Mouse (Mus musculus) CH12F3 (cell line): Measurements from ENCODE around the gene Pla2g4f.

Experiments used
- in situ Hi-C: fragments of 300-500 bp; cut with MboI; formaldehyde crosslinking; loops from 2 replicates; pipeline ENCODE4 v1.14.3; 2020; ENCODE audit warnings: low sequenced_read_pairs

Gene Pla2g4f

DNA sequence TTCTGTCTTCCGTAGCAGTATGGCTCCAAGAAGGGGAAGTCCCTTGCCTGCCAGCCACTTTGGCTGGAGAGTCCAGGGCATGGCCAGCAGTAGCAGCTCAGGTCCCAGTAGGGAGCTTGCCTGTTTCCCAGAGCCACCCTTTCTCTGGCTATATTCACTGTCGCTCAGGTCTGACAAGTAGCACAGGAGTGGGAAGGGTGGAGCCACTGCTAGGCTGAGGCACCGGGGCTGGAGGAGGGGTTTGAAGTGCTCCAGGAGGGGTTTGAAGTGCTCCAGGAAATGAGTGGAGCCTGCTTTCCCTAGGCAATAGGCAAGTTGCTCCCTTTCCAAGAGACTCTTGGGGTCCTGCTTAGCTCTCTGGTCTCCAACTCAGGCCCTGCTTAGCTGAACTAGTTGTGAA is at the start of gene Pla2g4f:
TSS of gene Pla2g4f (minus strand) at position 190 of the 400 bp plus-strand sequence.
- in situ Hi-C loops, result no loop called here

DNA sequence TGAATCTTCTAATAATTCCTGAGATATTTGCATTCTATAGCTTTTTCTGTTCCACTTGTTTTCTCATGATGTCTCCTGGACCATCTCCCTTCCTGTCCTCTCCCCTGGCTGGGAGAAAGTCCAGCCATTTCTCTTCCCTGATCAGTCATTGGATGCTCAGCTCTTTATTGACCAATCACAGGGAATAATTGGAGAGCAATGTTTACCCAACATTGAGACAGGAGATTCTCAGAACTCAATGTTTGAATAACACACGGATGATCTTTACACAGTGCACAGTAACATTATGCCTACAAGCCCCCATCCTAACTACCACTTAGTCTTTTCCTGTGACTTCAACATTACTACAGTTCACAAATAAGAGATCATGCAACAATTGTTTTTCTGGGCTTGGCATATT is 46.5 kb upstream of the Pla2g4f start:
- in situ Hi-C loops, result no loop called here

DNA sequence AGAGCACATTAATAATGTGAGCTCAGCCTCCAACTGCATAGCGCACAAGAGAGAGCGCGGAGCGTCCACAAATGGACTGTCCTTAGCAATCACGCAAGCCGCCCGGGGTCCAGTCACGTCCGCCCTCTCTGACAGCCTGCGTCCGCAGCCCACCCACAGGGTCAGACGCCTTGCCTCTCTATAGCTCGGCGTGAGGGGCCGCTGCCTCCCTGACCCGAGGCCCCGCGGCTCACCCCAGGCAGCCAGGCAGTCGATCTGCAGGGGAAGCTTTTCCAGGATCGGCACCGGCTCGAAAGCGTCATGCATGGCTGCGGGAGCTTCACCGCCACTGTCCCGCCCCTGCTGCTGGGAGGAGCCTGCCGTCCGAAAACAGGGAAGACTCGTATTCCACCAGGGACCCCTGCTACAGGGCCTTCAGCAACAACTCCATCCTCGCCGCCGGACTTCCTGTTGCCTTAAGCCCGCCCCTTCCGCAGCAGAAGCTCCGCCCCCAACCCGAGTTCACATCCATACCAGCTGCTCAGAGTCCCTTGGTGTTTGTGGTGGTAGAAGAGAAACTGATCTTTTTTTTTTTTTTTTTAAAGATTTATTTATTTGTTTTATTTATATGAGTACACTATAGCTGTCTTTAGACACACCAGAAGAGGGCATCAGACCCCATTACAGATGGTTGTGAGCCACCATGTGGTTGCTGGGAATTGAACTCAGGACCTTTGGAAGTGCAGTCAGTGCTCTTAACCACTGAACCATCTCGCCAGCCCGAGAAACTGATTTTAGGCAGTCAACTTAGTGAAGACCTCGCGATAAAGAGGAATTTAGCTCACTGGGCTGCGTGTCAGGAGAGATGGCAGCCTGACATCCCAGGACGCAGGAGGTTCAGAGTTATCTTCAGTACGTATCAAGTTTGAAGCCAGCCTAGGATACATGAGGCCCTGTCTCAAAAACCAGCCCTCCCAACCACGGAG is 39.0 kb upstream of the Pla2g4f start, which contains the start of gene Vps39:
TSS of gene Vps39 (minus strand) at position 456 of the 965 bp plus-strand sequence.
- in situ Hi-C loops, result no loop called here

DNA sequence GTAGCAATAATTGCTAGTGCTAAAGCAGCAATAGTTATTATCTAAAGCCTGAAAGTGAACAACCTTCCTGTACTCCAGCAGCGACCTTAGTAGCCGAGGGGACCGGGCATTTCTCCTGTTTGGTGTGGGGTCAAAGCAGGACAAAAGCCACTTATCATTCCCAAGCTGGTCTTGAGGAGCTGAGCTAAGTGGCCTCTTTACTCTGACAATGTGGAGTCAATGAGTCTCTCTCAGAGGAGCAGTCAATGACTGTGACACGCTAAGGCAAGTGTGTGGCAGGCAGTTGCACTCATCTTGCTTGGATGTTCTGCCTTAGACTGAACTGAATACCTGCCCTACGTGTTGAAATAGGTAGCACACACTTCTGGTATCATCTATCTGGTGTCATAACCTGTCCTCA is 37.4 kb upstream of the Pla2g4f start:
- in situ Hi-C loops, result no loop called here

DNA sequence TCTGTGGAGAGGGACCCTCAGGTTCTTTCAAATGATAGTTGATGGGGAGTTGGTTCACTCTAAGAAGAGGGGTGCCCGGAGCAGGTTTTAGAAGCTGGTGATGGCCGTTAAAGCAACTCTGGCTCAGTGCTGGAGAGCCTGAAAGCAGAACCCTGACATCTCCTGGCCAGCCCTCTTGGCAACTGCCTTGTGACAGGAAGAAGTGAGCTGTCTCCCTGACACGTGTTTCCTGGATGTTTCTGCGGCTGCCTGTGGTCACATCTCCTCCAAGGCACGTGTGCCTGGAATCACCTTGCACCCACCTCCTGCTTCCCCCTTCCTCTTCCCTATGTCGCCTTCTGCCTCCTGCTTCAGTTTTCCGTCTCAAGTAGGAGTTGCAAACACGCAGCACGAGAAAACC is 34.2 kb upstream of the Pla2g4f start:
- in situ Hi-C loops, result no loop called here

DNA sequence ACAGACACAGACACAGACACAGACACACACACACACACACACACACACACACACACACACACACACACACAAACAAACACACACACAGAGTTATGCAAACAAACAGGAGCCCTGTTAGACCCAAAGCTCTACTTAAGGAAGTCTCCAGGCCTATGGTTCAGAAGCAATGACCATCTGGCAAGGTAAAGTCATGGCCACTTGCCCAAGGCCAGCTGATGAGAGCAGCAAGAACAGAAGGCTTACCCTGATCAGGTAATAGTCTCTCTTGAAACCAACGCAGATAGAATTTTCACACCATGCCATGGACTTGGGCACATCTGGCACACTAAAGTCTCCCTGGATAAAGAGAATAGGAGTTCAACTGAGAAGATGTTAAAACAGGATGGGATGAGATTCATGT is 27.8 kb upstream of the Pla2g4f start:
- in situ Hi-C loops, result no loop called here

DNA sequence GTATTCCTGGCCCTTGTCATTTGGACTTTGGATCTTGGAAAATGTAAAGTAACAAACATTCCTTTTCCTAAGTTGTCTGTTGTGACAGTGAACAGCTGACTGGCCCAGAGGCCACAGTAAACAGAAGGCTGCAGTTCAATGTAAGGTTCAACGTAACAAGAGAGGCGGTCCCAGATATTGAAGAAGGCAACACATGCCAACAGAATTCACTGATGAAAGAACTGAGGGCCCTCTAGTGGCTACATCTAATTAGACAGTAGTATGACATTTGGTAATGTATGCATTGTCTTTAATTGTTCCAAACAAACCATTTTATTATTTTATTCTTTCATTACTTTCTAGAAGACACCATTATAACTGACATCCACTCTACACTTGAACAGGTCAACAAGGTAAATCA is 23.9 kb upstream of the Pla2g4f start:
- in situ Hi-C loops, result no loop called here

DNA sequence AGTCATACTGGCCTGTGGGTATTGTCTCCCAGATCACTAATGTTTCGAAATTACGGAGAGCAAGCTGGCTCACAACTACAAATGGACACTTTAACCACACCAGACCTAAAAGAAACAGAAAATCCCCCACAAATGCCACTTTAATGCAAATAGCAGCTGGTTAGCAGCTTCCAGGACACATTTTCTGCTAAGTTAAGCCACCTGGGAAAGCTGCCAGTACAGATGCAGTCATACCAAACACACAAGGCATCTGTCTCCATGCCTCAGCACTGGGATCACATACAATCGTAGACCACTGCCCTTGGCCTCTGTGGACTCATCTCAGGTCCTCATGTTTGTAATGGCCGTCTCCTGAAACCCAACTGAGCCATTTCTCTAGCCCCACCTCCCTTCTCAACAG is 17.6 kb upstream of the Pla2g4f start:
- in situ Hi-C loops, result no loop called here

DNA sequence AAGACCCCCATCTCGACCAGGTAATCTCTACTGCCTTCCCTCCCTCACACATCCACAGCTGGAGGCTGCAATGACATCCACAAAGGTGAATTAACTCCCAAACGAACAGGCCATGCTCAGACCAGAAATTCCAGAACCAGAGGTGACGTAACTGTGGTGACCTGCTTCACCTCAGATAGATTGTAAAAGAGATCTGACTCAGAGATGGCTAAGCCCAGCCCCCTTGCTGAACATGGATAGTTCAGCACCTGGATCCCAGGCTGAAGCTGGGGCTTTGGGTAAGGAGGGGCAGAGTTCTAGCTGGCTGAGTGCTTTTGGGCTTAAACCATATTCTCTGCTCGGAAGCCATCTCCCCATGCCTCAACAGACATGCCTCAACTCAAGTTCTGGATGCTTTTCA is 1.1 kb upstream of the Pla2g4f start:
- in situ Hi-C loops, result no loop called here

DNA sequence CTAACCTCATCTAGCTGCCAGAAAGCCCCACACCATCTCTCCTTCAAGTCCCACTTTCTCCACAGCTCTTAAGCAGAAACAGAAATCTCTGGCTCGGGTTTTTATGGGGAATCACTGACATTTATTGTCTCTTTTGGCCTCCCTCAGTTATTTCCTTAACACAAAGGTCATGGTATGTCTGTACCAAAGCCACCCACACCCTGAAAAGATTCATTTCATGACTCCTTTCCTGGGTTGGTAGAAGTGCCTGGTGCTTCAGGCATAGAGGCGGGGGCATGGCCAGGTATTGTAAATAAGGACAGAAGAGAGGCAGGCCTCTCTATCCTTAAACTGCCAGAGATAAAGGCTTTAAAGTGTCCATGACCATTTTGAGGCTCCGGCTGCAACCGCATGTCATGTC is 522 bp upstream of the Pla2g4f start:
- in situ Hi-C loops, result no loop called here

DNA sequence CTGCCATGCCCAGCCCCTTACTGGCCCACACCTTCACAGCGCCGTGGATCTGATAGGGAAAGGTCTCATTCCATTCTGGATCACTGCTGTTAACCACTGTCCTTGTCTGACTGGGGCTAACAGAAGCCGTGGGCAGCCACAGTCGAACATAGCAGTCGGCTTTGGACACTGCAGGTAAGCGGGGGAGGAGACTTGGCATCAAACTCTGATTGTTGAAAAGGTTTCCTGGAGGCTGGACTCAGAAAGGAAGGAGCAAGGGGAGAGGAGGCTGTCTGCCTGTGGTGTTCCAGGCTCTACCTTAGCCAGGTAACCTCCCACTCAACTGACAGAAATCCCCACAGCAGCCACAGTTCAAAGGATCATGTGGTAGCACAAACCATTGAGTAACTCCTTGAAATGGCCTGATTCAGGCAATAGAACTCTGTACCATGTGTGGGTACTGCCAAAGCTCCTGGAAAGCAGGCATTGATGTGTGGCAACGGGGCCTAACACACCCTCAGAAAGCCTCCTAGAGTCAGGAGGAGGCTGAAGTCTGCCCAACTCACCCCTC is 1.6 kb downstream of the Pla2g4f start:
- in situ Hi-C loops, result no loop called here

DNA sequence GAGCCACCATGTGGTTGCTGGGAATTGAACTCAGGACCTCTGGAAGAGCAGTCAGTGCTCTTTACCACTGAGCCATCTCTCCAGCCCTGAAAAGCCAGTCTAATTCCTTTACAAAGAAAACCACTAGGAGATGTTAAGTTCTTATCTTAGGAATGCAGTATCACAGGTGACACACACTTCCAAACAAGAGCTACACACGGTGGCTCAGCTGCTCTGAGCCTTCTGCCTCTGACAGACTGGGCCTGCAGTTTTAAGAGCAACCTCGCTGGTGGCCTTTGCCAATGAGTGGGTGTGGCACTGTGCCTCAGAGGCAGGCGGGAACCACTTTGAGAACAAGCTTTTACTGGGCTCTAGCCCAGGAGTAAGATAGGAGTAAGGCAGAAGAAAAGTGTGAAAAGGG is 9.9 kb downstream of the Pla2g4f start:
- in situ Hi-C loops, result no loop called here

DNA sequence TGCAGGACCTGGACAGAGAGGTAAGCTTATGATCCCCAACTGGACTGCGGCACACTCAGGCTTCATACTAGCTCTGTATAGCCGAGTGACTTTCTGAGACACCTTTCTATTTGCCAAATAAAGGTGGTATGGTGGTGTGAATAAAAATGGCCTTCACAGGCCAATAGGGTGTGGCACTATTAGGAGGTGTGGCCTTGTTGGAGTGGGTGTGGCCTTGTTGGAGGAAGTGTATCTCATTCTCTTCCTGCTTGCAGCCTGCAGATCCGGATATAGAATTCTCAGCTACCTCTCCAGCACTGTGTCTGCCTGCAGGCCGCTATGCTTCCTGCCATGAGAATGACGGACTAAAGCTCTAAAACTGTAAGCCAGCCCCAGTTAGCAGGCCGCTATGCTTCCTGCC is 12.9 kb downstream of the Pla2g4f start:
- in situ Hi-C loops, result no loop called here

DNA sequence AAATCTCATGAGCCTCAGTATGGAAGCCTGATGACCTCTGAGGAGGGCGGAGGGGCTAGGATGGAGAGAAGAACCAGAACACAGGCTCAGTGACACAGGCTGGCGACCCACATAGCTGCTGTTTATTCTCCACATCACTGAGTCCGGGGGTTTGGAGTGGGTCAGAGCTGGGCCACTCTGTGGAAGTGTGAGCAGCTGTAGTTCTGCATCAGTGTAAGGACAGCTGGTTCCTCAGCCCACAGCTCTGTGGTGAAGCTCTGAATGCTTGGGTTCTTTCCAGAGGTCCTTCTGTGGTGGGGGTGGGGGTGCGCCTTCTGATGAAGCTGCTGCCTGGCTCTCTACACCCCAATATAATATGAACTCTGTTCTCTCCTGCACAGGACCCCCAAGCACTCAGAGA is 14.1 kb downstream of the Pla2g4f start:
- in situ Hi-C loops, result no loop called here

DNA sequence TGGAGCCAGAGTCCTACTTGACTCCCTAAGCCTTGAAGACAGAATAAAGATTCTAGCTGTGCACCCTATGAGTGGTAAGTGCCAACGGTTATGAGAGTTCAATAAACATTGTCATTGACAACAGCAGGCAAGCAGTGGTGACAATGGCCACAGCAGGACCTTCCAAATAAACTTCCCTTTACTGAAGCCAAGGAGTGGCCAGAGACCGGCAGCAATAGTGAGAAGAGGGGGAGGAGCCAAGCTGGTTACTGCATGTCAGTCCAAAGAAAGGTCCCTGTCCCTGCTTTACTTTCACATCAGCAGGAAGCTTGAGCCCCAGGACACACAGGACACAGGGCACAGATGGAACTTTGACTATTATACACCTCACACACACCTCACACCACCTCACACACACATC is 17.8 kb downstream of the Pla2g4f start:
- in situ Hi-C loops, result no loop called here

DNA sequence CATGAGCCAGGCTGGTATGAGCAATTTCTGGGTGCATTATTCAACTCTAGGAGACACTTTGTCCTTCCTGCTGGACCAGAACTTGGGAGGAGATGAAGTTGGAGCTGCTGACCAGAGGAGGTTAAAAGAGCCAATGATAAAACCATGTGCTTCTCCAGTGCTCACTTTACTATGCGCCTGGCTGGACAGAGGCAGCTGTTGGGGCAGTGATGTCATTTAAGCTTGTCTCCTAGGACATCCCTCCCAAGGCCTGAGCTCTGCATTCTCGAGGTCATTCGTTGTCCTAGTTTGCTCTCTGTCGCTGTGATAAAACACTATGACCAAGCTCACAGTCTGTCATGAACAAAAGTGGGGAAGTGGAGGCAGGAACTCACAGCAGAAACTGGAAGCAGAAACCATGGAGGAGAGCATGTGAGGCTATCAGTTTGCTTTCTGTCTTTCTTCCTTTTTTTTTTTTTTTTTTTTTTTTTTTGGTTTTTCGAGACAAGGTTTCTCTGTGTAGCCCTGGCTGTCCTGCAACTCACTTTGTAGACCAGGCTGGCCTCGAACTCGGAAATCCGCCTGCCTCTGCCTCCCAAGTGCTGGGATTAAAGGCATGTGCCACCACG is 22.4 kb downstream of the Pla2g4f start:
- in situ Hi-C loops, result no loop called here

DNA sequence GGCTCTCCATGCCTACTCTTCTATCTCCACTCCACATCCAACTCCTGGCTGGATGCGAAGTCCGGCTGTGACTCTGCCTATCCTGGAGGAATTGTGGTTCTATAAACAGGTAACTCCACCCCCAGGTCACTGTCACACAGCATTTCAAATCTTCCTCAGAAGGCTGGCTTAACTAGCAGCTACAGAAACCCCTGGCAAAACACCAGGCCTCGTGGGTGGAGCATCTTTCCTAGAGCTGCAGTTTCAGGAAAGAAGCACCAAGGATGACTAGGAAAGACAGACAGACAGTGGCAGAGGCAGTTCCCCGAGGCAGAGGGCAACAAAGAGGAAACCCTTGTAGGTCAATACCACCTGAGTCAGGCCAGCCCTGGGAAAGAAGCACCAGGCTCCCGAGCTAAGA is 25.0 kb downstream of the Pla2g4f start, which contains the start of gene Pla2g4d:
TSS of gene Pla2g4d (minus strand) at position 203 of the 400 bp plus-strand sequence.
- in situ Hi-C loops, result loop anchor here (10.0 kb wide), 1 partner anchor 204 kb away; no protein-coding TSS in a partner anchor

DNA sequence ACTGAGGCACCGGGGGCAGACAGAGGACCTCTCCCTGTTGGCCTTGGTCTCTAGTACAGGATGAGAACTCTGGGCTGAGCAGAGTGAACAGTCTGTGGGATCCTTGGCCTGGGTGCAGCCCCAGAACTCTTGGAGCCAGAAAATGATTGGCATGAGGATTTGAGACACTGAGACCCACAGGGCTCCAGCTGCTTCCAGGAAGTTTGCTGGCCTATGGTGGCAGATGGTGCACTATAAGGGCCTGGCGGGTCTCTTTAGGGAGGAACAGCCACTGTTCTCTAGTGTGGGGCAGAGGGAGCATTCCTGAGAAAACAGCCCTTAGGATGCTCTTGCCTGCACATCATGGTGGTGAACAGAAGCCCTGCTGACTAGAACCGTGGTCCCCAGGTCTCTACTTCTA is 25.6 kb downstream of the Pla2g4f start:
- in situ Hi-C loops, result loop anchor here (10.0 kb wide), 1 partner anchor 204 kb away; no protein-coding TSS in a partner anchor

DNA sequence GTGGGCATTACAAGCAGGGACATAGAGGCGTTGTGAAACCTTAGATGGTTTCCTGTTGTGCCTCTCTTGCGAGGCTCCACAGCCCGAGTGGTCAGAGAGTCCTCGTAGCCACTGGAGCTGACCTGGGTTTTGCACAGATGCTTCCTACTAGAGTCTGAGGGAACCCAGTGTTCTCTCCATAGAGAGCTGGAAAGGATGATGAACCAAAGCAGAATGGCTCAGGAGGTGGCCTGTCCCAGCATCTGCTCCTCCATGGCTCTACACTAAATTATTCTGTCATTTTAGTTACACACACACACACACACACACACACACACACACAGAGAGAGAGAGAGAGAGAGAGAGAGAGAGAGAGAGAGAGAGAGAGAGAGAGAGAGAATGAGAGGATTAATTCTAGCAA is 28.3 kb downstream of the Pla2g4f start:
- in situ Hi-C loops, result loop anchor here (10.0 kb wide), 1 partner anchor 201 kb away; no protein-coding TSS in a partner anchor

DNA sequence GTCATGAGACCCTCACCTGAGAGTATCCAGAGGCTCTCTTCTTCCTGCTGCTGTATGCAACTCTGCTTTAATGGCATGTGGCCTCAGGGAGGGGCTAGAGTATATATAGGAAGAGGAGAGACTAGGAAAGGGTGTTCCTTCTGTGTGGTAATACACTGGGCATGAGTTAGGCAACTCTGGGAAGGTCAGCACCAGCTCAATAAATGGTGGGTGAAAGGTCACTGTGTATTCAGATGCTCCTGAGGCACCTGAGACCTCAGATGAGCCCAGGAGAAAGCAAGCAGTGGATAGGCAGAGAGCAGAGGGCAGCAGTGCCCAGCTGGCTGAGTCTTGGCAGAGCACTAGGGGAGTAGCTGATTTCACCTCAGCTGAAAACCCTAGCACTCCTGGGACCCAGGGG is 29.3 kb downstream of the Pla2g4f start:
- in situ Hi-C loops, result loop anchor here (10.0 kb wide), 1 partner anchor 200 kb away; no protein-coding TSS in a partner anchor

DNA sequence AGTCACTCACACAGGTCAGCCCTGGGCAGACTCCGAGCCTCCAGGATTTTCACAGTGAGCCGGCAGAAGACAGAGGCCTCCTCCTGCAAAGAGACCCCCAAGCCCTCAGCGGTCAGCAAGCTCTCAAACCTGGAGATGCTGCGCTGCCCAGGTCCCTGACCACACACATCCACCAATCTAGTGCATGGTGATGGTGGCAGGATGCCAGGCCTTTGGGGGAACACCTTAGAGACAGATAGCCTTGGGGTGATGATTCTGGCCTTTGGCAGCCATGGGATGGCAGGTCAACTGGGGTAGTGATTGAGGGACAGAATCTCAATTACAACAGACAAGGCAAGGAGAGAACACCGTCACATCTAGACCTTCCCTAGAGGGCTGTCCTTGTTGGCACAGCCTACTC is 29.9 kb downstream of the Pla2g4f start:
- in situ Hi-C loops, result loop anchor here (10.0 kb wide), 1 partner anchor 199 kb away; no protein-coding TSS in a partner anchor
